ENCODE assay signal across 20 mouse cellular contexts in the genomic region with DNA sequence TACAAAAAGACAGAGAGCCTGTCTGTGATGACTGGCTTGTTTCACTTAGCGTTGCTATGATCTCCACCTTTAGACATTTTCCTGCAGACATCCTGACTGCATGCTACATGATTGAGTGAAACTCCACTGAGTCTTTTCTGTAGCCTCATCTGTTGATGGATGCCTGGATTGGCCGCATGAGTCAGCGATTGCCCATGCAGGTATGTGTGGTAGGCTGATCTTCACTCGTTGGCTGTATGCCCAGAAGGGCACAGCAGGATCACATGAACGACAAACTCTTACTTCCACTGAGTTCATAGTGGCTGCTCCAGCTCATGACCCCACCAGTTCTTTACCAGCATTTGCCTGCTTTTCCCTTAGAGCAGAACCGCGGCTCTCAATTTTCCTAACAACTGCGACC.
A peak's percentile ranks its signal among the peaks of the same experiment; 100 is the strongest.
DNase-seq lines count a peak whose midpoint lies in the region; ATAC-seq and TF ChIP-seq lines count a peak whose summit lies in the region.
"Had no signal": no experiment of that assay in that cellular context is flagged by ENCODE, and none has a peak within 500 bp of the region (broad histone marks: within the 10 kb centered on the region; RNA-seq: fewer than 3 reads in every experiment).

No protein-coding gene starts in this region.

- H3K4me3 ChIP-seq in kidney, embryonic 15.5 days (replicated peaks): no peak overlapping the region
- H3K4me3 ChIP-seq: embryonic facial prominence, embryonic 15.5 days; hindbrain, embryonic 10.5 days; limb, embryonic 12.5 days; midbrain, embryonic 10.5 days had no signal

- DNase-seq in kidney, adult 18-20 months: peak; percentile 38
- DNase-seq in 3T3-L1 (ENCODE audit: low read depth, low spot score) (peak; percentile 22), Patski (ENCODE audit: low read depth, low spot score) (peak; percentile 83)
- DNase-seq in kidney, postnatal 36 days: peak; percentile 55
- no peak for DNase-seq in retina, postnatal 1 day
- DNase-seq in spleen, postnatal 4 days (ENCODE audit: low spot score in 2 of 2): no peak
- no peak for DNase-seq in yolk sac, embryonic 10.5 days (ENCODE audit: low spot score)
- DNase-seq: adrenal gland, postnatal 10 days; cerebellum, postnatal 14 days; forebrain, postnatal 0 days; right cerebral cortex, postnatal 4 days had no signal

- no peak for ATAC-seq in kidney, embryonic 15.5 days (replicated peaks; ENCODE audit: low FRiP score)
- ATAC-seq in Patski: peak; percentile 78
- ATAC-seq: forebrain, postnatal 0 days; hindbrain, postnatal 0 days; intestine, postnatal 0 days had no signal

- peaks cover 42% of the 10 kb centered on the region for H3K27me3 ChIP-seq in kidney, embryonic 15.5 days
- no peaks in the 10 kb centered on the region for H3K27me3 ChIP-seq in Patski

- H3K4me2 ChIP-seq in kidney, embryonic 15.5 days: no peak overlapping the region
- H3K4me2 ChIP-seq: embryonic facial prominence, embryonic 15.5 days; limb, embryonic 12.5 days had no signal

- peaks cover 8% of the 10 kb centered on the region; the same call in 1 of the 2 replicates for H3K4me1 ChIP-seq in kidney, embryonic 15.5 days

- no peak overlapping the region for H3K9ac ChIP-seq in kidney, embryonic 15.5 days
- H3K9ac ChIP-seq: embryonic facial prominence, embryonic 15.5 days; forebrain, postnatal 0 days; limb, embryonic 12.5 days; liver, embryonic 14.5 days had no signal

- TF ChIP-seq CTCF in Patski (IDR thresholded peaks at IDR 0.05): no peak

- H3K27ac ChIP-seq in kidney, embryonic 15.5 days: no peak overlapping the region
- H3K27ac ChIP-seq: embryonic facial prominence, embryonic 15.5 days; hindbrain, postnatal 0 days; limb, embryonic 12.5 days; liver, embryonic 14.5 days; macrophage; midbrain, embryonic 10.5 days had no signal

- no peaks in the 10 kb centered on the region for H3K9me3 ChIP-seq in kidney, embryonic 15.5 days (replicated peaks)
- H3K9me3 ChIP-seq: embryonic facial prominence, embryonic 15.5 days; hindbrain, embryonic 10.5 days; limb, embryonic 12.5 days; midbrain, embryonic 10.5 days had no signal

- in situ Hi-C loops in Patski (cut with MboI; ENCODE audit: low pct_unique_long_range_greater_than_20kb): loop anchor here (5.0 to 10.0 kb wide), 5 partner anchors 39 to 1514 kb away; no protein-coding TSS in a partner anchor

- CTCF ChIA-PET in Patski (lab: Charles Lee): interaction anchor here (0.7 kb wide), 1 partner anchor 10 kb away, joined by 3 read pairs; no protein-coding TSS in a partner anchor

- POLR2A ChIA-PET in Patski (lab: Charles Lee): interaction anchor here (1.4 kb wide), 1 partner anchor 1523 kb away, joined by 4 read pairs; no protein-coding TSS in a partner anchor

- WGBS in kidney, embryonic 15.5 days: 79% methylated on average over 8 of the region's 8 CpGs

- no peaks in the 10 kb centered on the region for H3K36me3 ChIP-seq in kidney, embryonic 15.5 days
- H3K36me3 ChIP-seq: embryonic facial prominence, embryonic 15.5 days; hindbrain, embryonic 10.5 days; limb, embryonic 12.5 days; midbrain, embryonic 10.5 days had no signal

Comparison
In these comparisons a context has a peak if more than half of its experiments do, and no peak if none do; other contexts are left out.
1. DNase-seq: peak in kidney, adult 18-20 months (single experiment), 3T3-L1 (single experiment), Patski (single experiment) and kidney, postnatal 36 days (2 of 2); none in retina, postnatal 1 day (single experiment), spleen, postnatal 4 days (0 of 2) and yolk sac, embryonic 10.5 days (single experiment).